Mouse (Mus musculus) frontal cortex, postnatal 10 days (tissue): ENCODE results near the gene Cpn1.
"Not testable (repeated sequence)": the region's sequence is repeated elsewhere in the genome, so short reads cannot be mapped to it uniquely, and the experiment has no call there.

Experiments used
- DNase-seq, 2 experiments: peaks; one replicate each; pipeline ENCODE4 v3.0.0; 2022; ENCODE audit warnings: low spot score in 2 of 2, mixed read lengths in 1 of 2

Gene Cpn1

DNA sequence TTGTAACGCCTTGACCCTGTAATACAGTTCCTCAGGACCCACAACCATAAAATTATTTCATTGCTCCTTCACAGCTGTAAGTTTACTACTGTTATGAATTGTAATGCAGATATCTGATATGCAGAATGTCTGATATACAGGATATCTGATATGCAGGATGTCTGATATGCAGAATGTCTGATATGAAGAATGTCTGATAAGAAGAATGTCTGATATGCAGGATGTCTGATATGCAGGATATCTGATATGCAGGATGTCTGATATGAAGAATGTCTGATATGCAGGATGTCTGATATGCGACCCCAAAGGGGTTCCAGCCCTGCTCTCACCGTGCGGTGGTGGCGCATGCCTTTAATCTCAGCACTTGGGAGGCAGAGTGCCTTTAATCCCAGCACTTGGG, 4.4 kb downstream of the Cpn1 start:
- no peak for DNase-seq

DNA sequence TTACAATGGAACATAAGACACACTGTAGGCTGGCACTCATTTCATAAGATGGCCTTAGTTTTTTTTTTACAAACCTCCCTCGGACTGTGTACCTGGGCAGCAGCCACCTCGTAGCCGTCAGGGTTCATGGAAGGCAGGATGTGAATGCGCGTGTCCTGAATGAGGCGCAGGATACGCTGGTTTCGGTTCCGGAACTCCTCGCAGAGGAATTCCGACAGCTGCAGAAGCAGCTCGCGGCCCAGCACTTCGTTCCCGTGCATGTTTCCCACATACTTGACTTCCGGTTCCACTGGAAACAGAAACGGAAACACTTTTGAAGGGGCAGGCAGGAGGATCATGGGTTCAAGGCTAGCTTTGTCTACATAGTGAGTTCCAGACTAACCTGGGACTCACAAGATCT, 5.6 kb downstream of the Cpn1 start:
- DNase-seq, result no peak

DNA sequence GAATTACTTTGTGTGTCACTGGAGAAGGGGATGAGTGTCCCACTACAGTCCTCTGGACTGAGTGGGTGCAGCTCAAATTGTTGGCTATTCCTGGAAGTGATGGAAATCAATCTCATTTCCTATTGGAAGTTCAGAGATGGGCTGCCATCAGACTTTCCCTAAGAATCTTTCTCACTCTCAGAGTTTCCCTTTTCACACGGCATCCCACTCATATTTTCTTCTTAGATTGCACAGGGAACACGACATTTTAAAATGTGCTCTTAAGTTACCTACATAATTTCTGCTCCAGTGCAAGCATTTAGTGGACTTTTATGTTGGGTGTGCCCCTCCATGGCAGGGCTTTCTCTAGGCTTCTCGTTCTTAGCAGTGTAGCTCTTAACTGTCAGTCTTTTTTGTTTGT, 8.6 kb downstream of the Cpn1 start:
- DNase-seq, result no peak

DNA sequence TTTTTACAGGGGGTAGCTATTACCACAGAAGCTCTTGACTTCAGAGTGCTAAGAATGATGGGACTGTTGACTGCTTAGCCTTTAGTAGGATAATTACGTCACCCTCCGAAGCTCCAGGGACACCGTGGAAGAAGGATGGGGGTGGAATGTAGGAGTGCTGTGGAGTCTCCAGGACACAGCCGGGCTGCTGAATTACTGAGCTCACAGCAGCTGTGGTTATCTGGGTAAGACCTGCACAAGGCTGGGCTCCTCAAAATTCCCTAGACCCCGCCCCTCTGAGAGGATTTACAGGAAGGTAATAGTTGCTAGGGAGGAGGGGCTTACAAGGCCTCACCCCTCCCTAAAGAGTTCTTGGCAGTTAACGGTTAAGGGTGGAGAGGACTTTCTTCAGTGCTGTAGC, 9.7 kb downstream of the Cpn1 start:
- DNase-seq, result no peak

DNA sequence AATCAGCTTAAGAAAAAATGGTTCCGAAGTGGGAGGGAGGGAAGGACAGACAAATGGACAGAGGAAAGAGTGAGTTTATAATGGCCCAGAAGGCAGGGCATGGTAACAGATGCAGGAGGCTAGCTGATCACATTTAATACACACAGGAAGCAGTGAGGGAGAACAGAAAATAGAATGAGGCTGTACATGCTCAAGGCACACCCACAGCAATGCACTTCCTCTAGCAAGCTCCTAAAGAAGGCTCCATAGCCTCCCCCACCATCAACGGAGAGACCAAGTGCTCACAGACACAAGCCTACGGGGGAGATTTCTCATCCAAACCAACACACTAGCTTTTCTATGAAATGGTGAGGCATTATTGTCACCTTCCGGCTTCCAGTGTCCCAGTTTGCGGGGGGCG, 12.1 kb downstream of the Cpn1 start:
- DNase-seq, result no peak

DNA sequence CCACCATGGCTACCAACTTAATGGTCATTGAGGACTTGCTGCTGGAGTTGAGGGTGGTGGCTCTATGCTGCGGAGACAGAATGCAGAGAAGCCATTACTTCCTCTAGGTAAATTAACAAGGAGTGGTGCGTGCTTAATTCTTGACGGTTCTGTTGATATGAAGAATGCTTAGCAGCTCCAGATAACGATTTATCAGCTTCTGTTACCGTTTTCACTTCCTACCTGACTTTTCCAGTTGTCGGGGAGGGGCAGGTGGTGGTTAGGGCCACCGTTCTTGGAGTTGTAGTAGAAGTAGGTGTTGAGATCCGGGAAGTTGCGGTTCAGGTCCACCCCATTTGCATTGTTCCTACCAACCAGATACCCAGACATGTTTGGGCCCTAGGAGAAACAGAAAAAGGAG, 12.6 kb downstream of the Cpn1 start:
- no peak for DNase-seq

DNA sequence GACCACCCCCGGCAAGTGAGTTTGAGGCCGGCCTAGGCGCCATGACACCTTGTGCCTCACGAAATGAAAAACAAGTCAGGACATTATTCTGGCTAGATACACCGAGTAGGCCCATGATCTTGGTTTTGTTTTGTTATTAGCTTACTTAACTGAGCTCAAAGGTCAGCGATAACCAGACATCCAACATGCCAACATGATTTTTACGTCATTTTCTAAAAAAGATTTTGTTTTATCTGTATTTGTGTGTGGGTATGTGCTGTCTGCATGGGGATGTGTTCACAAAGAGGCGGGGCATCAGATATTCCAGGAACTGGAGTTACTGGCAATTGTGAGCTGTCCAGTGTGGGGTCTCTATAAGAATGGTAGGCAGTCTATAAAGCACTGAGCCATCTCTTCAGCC, 14.2 kb downstream of the Cpn1 start:
- DNase-seq, result no peak

DNA sequence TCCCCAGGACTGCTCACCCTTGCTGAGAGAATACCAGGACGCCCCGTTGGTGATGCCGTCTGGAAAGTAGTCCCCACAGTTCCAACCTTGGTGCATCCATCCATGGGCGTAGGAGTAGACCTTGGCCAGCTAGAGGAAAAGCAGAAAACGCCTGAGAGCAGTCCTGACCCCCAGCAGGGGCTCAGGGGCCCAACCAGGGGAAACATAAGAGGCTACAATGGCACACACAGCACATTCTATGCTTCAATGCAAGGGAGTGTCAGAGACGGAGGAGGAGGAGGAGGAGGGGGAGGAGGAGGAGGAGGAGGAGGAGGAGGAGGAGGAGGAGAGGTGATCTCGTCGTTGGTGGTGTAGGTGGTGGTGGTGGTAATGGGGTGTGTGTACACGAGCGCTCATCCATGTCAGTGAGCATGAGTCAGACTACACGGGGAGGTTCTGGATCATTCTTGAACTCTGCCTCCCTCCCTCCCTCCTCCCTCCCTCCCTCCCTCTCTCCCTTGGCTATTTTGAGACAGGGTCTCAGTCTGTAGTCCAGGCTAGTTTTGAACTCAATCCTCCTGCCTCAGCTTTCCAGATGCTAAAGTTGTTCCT, 17.8 kb downstream of the Cpn1 start:
- no peak for DNase-seq

DNA sequence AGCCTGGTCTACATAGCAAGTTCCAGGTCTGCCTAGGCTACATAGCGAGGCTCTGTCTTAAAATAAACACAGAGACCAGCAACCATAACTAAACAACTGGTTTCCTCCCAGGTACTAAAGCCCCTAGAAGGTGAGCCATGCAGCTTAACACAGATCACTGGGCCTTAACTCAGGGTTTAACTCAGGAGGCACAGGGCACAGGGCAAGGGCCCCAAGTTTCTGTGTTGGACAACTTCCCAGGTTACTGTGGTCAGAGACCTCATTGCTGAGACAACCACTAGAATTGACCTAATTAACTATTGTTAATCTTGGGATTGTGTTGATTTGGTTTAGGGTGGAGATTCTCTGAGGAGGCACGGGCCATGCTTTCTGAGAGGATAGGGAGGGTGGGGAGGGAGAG, 19.9 kb downstream of the Cpn1 start:
- no peak for DNase-seq

DNA sequence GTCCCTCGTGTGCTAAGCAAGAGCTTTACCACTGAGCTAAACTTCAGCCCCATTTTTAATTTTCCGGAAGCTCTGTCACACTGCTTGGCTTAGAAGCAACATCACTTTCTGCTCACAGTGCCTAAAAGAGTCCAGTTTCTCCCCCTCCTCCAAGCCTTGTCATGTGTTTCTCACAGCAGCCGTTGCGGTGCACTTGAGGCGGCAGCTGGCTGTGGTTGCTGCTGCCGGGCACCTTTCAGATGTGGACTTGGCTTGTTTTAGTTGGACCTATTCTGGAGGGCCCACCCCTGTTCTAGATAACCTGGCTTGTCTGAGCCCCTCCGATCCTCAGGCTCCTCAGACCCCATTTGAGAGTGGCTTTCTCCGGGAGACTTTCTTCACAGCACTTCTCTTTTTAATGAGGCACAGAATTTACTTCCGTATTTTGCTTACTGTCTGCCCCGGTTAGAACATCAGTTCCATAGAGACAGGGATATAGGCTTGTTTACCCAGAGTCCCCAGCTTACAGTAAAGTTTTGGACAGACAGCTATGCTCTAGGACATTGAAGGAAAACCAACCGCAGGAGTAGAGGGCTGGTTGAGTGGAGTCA, 20.8 kb downstream of the Cpn1 start:
- DNase-seq, result no peak

DNA sequence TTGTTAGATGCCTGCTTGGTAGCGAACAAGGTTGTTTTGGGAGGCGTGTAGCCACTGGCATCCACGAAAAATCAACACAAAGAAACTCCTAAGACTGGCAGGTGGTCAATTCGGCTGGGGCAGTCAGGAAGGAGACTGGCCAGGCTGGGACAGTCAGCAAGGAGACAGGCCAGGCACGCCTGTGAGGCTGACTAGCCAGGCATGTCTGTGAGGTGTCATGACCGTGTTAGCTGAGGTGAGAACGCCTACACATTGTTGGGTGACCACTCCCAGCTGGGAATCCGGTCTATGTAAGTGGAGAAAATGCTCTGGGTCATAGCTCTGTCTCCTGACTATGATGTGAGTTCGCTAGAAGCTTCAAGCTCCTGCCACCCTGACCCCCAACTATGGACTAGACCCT, 23.6 kb downstream of the Cpn1 start:
- DNase-seq, result no peak

DNA sequence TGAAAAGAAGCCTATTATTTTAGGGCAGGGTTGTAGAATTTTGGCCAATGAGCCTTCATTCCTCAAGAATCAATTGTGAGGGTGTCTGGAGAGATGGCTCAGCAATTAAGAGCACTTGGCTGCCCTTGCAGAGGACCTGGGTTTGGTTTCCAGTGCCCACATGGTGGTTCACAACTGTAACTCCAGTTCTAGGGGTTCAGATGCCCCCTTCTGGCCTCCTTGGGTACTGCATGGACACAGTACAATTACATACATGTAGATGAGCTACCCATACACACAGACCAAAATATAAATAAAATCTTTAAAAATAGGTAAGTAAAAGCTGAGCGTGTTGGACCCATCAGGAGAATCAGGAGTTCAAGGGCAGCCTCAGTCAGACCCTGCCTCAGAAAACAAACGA, 25.2 kb downstream of the Cpn1 start:
- no peak for DNase-seq

DNA sequence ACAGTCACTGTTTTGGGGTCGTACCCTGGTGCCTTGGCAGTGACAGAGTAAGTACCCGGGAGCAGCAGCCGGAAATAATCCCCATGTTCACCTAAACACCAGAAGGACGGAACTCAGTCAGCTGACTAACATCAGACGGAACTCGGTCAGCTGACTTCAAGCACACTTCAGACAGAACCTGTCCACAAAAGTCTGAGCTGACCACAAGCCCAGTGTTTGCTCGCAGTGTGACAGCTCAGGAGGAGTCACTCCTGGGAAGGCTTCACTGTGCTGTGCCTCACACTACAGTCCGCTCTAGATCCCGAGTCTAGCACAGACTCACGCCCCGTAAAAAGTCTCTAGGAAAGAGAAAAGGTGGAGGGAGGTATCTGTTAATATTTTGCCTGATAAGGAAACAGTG, 26.3 kb downstream of the Cpn1 start:
- DNase-seq, result no peak

DNA sequence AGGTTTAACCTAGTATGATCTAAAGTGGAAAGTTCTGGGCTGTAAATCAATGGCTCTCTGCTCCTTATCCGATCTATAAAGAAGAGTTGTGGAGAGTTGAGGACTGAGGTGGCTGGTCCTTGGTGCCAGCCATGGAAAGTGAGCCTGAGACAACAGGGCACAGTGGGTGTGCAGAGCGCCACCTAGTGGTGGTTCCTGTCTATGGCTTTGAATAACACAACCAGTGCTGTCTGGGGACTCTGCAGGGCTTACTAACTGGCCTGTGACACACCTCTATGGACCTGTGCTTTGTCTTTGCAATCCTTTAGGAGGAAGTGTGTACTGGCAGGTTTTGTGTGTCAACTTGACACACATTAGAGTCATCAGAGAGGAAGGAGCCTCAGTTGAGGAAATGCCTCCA, 27.2 kb downstream of the Cpn1 start:
- peak in 1 of 2 experiments; percentile 63 for DNase-seq

DNA sequence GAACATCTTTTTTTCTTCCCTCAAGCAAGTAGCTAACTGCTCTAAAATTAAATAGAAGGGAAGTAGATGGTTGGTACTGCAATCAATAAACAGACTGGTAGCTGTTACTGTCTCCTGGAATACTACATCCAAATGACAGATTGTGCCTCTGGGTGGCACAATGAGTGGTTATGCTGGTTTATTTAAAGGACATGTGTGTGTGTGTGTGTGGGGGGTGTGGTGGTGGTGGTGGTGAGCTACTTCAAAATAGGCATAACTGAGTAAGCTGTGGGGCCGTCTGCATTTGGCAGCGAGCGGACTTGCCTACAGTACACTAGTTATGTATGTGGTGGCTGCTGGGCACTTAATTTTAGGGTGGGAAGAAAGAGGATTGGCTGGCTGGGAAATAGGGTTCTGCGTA, 28.5 kb downstream of the Cpn1 start:
- peak in 1 of 2 experiments; percentile 48 for DNase-seq

DNA sequence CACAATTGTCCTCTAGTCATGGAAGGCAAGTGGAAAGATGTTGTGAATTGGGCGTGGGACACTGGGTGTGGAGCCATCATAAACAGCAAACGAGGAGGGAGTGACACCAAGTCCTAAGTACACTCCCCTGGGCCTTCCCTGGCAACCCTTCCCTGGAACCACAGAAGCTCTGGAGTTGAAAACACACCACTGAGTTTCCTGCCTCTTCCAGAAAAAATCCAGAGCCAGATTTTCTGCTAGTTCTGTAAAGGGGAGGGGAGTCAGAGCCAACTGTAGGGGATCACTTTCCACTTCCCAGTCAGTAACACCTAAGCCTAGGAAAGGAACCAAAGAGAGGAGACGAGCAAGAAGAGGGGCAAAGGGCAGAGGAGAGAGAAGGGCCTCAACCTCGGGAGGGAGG, 29.0 kb downstream of the Cpn1 start:
- no peak for DNase-seq

DNA sequence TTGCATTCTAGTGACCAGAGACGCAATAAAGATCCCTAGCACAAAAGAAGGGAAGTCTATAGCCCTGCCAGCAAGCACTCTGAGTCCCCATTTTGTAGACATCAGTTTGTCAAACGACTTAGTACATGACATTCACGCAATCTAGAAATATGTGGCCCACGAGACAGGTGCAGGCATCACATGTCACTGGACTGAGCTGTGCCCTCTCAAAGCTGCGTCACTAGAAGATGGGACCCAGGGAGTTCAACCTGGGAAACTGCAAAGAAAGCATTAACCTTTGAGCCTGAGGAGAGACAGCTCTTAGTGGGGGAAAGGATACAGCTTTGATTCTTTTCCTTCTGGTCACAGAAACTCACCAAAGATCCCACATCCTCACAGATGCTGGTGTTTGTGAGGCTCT, 31.1 kb downstream of the Cpn1 start:
- DNase-seq, result no peak

DNA sequence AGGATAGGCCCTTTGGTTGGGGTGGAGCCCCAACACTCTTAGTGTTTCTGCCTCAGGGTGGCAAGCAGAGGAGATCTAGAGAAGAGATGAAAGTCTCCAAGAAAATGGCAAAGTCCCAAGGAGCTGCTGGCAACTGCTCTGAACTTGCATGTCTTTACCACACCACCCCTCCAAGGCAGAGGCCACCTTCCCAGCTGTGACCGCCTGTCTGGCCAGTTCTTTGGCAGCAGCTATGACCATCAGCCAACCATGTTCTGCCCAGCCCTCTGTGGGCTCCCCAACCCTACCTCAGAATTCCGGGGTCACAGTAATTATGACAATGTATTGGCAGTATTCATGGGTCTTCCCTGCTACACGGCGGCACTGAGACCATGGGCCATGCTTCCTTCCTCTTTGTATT, 31.5 kb downstream of the Cpn1 start:
- DNase-seq, result no peak

DNA sequence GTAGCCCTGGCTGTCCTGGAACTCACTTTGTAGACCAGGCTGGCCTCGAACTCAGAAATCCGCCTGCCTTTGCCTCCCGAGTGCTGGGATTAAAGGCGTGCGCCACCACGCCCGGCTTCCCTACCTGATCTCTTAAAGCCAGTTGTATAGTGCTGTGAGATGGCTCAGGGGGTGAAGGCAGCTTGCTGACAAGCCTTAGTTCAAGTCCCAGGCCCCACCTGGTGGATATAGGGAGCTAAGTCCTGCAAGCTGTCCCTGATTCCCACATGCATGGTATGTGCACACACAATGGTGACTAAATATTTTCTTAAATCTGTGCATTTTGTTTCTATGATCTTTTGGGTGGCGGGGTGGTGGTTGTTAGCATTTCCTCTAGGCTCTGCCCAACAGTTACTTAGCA, 33.4 kb downstream of the Cpn1 start:
- not testable (repeated sequence) for DNase-seq

DNA sequence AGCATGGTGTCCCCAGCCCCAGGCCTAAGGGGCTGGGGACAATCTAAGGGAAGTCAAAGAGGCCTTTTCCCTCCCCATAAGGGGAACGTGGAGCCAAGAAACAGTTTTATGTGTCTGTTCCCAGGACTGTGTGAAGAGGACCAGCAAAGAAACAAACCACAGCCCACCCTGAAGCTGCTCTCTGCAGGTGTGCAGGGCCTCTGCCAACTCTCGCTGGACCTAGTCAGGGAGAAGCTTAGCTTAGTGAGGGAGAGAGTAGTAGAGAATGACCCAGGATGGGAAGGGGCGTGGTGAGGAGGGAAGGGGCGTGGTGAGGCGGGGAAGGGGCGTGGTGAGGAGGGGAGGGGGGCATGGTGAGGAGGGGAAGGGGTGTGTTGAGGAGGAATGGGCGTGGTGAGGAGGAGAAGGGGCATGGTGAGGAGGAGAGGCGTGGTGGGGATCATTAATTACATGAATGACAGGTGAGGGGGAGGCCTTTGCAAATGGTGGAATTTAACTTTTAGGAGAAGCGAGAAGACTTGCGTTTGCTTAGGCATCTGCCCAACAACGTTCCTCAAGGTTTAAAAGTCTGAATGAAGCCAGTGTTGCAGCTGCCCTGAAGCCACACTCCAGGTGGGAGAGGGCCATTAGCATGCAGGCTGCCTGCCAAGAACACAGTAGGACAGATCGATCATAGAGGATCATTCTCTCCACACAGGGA, 37.1 kb downstream of the Cpn1 start:
- no peak for DNase-seq

DNA sequence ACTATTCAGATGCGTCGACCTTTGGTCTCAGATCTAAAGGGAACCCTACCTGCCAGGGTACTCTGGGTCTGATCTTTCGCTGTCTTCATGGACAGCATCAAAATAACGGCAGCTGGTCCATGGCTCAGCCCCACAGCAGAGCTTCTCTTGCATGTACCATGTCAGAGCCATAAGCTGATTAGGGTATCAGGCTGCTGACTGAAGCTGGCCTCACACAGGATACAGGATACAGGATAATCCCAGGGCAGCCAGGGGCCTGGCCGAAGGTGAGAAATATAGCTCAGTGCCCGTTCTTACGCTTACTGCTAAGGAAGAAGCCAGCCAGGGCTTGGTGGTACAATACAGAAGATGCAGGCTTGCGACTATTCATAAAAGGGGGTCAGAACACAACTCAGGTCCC, 41.8 kb downstream of the Cpn1 start:
- DNase-seq, result no peak

DNA sequence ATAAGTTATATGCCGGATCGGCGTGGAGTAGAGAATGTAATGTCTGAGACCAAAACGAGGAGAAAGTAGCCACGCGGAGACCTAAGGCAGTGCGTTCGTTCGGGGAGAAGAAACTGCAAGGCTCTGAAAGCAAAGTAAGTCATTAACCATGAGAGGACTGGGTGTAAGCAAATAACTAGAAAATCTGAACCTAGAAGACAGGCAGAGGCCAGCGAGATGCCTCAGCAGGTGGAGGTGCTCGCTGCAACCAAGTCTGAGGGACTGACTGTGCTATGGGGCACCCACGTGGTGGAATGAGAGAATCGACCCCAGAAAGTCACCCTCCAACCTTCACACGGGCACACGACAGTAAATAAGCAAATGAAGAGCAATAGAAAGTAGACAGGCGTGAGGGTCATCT, 43.3 kb downstream of the Cpn1 start:
- DNase-seq, result no peak
